Mouse (Mus musculus): ENCODE results near the gene Ppid. TPM values are rescaled to one million over a fixed set of nuclear protein-coding genes. Genes with fewer than 3 reads are reported as not detected.

Ppid gene
- polyA plus RNA-seq, 1 experiment from 2014 or later = 187 TPM

- Histone ChIP-seq H3K4me1 (peaks cover 12% of the 10 kb centered on the region), H3K9me3 (no peaks in the 10 kb centered on the region), H3K27me3 (no peaks in the 10 kb centered on the region), H3K4me3 (no peak overlapping the region), H3K4me2 (peak overlapping the region; percentile 35), H3K36me3 (no peaks in the 10 kb centered on the region), H3K9ac (no peak overlapping the region), H3K27ac (no peak overlapping the region)
- ATAC-seq (ENCODE audit: insufficient number of reproducible peaks, insufficient read depth, low FRiP score, low TSS enrichment, low read depth) = peak; percentile 72
- 28% methylated on average over 10 of the region's 10 CpGs for WGBS
Observed at GRCm38 (mm10) chr3:79575576-79576467, 15.3 kb upstream of the Ppid start.

GRCm38 (mm10) chr3:79576468-79576816 lies 14.7 kb upstream of the Ppid start:
- no peak overlapping the region for H3K9ac ChIP-seq

GRCm38 (mm10) chr3:79576865-79577264 lies 14.3 kb upstream of the Ppid start:
- H3K9me3 ChIP-seq = no peaks in the 10 kb centered on the region
- 31% methylated on average over 5 of the region's 5 CpGs for WGBS
- H3K9ac ChIP-seq = no peak overlapping the region

More at GRCm38 (mm10) chr3:79576468-79576816, 14.7 kb upstream of the Ppid start:
- WGBS = 8% methylated on average over 3 of the region's 3 CpGs
- ATAC-seq (ENCODE audit: insufficient number of reproducible peaks, insufficient read depth, low FRiP score, low TSS enrichment, low read depth) = 0 out of 2 replicates have a peak, but pooled peaks have one; percentile 37
- no peak overlapping the region for H3K4me3 ChIP-seq
- peaks cover 12% of the 10 kb centered on the region for H3K4me1 ChIP-seq
- H3K9me3 ChIP-seq = no peaks in the 10 kb centered on the region
- H3K27me3 ChIP-seq = no peaks in the 10 kb centered on the region
- H3K4me2 ChIP-seq = peak overlapping the region; percentile 35
- no peaks in the 10 kb centered on the region for H3K36me3 ChIP-seq
- H3K27ac ChIP-seq = no peak overlapping the region

GRCm38 (mm10) chr3:79577606-79578005 lies 13.5 kb upstream of the Ppid start:
- Histone ChIP-seq H3K27ac (no peak overlapping the region), H3K36me3 (no peaks in the 10 kb centered on the region), H3K4me2 (no peak overlapping the region), H3K27me3 (no peaks in the 10 kb centered on the region), H3K4me1 (peaks cover 12% of the 10 kb centered on the region), H3K9me3 (no peaks in the 10 kb centered on the region), H3K4me3 (no peak overlapping the region), H3K9ac (no peak overlapping the region)
- WGBS = 82% methylated on average over 6 of the region's 6 CpGs
- no peak for ATAC-seq (ENCODE audit: insufficient number of reproducible peaks, insufficient read depth, low FRiP score, low TSS enrichment, low read depth)

More at GRCm38 (mm10) chr3:79576865-79577264, 14.3 kb upstream of the Ppid start:
- Histone ChIP-seq H3K4me3 (no peak overlapping the region), H3K36me3 (no peaks in the 10 kb centered on the region), H3K4me1 (peaks cover 12% of the 10 kb centered on the region), H3K4me2 (0 out of 2 replicates have a peak overlapping the region, but pooled peaks have one; percentile 35), H3K27me3 (no peaks in the 10 kb centered on the region), H3K27ac (no peak overlapping the region)
- ATAC-seq (ENCODE audit: insufficient number of reproducible peaks, insufficient read depth, low FRiP score, low TSS enrichment, low read depth) = no peak

- WGBS = 71% methylated on average over 6 of the region's 6 CpGs
- Histone ChIP-seq H3K36me3 (no peaks in the 10 kb centered on the region), H3K9me3 (no peaks in the 10 kb centered on the region), H3K9ac (no peak overlapping the region), H3K27ac (no peak overlapping the region), H3K4me3 (no peak overlapping the region), H3K4me1 (peaks cover 12% of the 10 kb centered on the region), H3K4me2 (no peak overlapping the region), H3K27me3 (no peaks in the 10 kb centered on the region)
- ATAC-seq (ENCODE audit: insufficient number of reproducible peaks, insufficient read depth, low FRiP score, low TSS enrichment, low read depth) = no peak
Observed at GRCm38 (mm10) chr3:79578164-79578563, 13.0 kb upstream of the Ppid start.

GRCm38 (mm10) chr3:79579891-79580575 lies 11.1 kb upstream of the Ppid start:
- WGBS = 76% methylated on average over 5 of the region's 5 CpGs
- Histone ChIP-seq H3K9me3 (no peaks in the 10 kb centered on the region), H3K9ac (no peak overlapping the region), H3K4me3 (no peak overlapping the region), H3K4me2 (no peak overlapping the region), H3K36me3 (no peaks in the 10 kb centered on the region), H3K27me3 (no peaks in the 10 kb centered on the region), H3K27ac (no peak overlapping the region), H3K4me1 (peaks cover 12% of the 10 kb centered on the region)
- ATAC-seq (ENCODE audit: insufficient number of reproducible peaks, insufficient read depth, low FRiP score, low TSS enrichment, low read depth) = no peak

GRCm38 (mm10) chr3:79586804-79587203 lies 4.3 kb upstream of the Ppid start:
- H3K4me2 ChIP-seq = no peak overlapping the region
- no peak overlapping the region for H3K27ac ChIP-seq
- no peak overlapping the region for H3K9ac ChIP-seq
- H3K27me3 ChIP-seq = no peaks in the 10 kb centered on the region
- WGBS = 5% methylated on average over 6 of the region's 6 CpGs
- no peaks in the 10 kb centered on the region for H3K36me3 ChIP-seq
- ATAC-seq (ENCODE audit: insufficient number of reproducible peaks, insufficient read depth, low FRiP score, low TSS enrichment, low read depth) = peak; percentile 57; the same call in 1 of the 2 replicates
- H3K4me3 ChIP-seq = no peak overlapping the region
- H3K9me3 ChIP-seq = no peaks in the 10 kb centered on the region
- peaks cover 3% of the 10 kb centered on the region; the same call in 1 of the 2 replicates for H3K4me1 ChIP-seq

- Histone ChIP-seq H3K9ac (no peak overlapping the region), H3K4me2 (no peak overlapping the region), H3K4me1 (peaks cover 13% of the 10 kb centered on the region), H3K4me3 (no peak overlapping the region), H3K27ac (no peak overlapping the region), H3K9me3 (no peaks in the 10 kb centered on the region), H3K36me3 (peaks cover 9% of the 10 kb centered on the region), H3K27me3 (no peaks in the 10 kb centered on the region)
- no peak for ATAC-seq (ENCODE audit: insufficient number of reproducible peaks, insufficient read depth, low FRiP score, low TSS enrichment, low read depth)
- WGBS = 81% methylated on average over 2 of the region's 2 CpGs
Observed at GRCm38 (mm10) chr3:79589671-79590070, 1.5 kb upstream of the Ppid start.

GRCm38 (mm10) chr3:79591793-79592471 lies 790 bp downstream of the Ppid start:
- ATAC-seq (ENCODE audit: insufficient number of reproducible peaks, insufficient read depth, low FRiP score, low TSS enrichment, low read depth) = 0 out of 2 replicates have a peak, but pooled peaks have one; percentile 22
- H3K27ac ChIP-seq = peak overlapping the region; percentile 87

GRCm38 (mm10) chr3:79595468-79595867 lies 4.3 kb downstream of the Ppid start:
- H3K27ac ChIP-seq = no peak overlapping the region
- H3K4me2 ChIP-seq = no peak overlapping the region
- no peak overlapping the region for H3K4me3 ChIP-seq
- H3K36me3 ChIP-seq = peaks cover 59% of the 10 kb centered on the region
- no peaks in the 10 kb centered on the region for H3K9me3 ChIP-seq
- no peak overlapping the region for H3K9ac ChIP-seq
- no peak for ATAC-seq (ENCODE audit: insufficient number of reproducible peaks, insufficient read depth, low FRiP score, low TSS enrichment, low read depth)
- no peaks in the 10 kb centered on the region for H3K27me3 ChIP-seq
- H3K4me1 ChIP-seq = peaks cover 13% of the 10 kb centered on the region
- WGBS = 95% methylated on average over 7 of the region's 7 CpGs

More at GRCm38 (mm10) chr3:79591793-79592471, 790 bp downstream of the Ppid start:
- Histone ChIP-seq H3K27me3 (no peaks in the 10 kb centered on the region), H3K4me2 (peak overlapping the region; percentile 77), H3K9ac (peak overlapping the region; percentile 94), H3K36me3 (peaks cover 30% of the 10 kb centered on the region), H3K9me3 (no peaks in the 10 kb centered on the region), H3K4me3 (peak overlapping the region; percentile 91), H3K4me1 (peaks cover 13% of the 10 kb centered on the region)
- 4% methylated on average over 15 of the region's 15 CpGs for WGBS

GRCm38 (mm10) chr3:79609886-79610285 lies 18.7 kb downstream of the Ppid start:
- Histone ChIP-seq H3K27me3 (no peaks in the 10 kb centered on the region), H3K4me2 (no peak overlapping the region), H3K4me3 (no peak overlapping the region), H3K4me1 (no peaks in the 10 kb centered on the region), H3K9me3 (no peaks in the 10 kb centered on the region; the same call in 1 of the 2 replicates), H3K27ac (no peak overlapping the region), H3K36me3 (peaks cover 54% of the 10 kb centered on the region), H3K9ac (no peak overlapping the region)
- no peak for ATAC-seq (ENCODE audit: insufficient number of reproducible peaks, insufficient read depth, low FRiP score, low TSS enrichment, low read depth)
- WGBS = 98% methylated on average over 2 of the region's 2 CpGs

All from embryonic facial prominence, embryonic 13.5 days (tissue).